Mouse (Mus musculus) cerebellum, adult 2 months (tissue): ENCODE data around the gene Ptp4a2. TPM values are rescaled to one million over a fixed set of nuclear protein-coding genes. Genes with fewer than 3 reads are reported as not detected.
A peak's percentile ranks its signal among the peaks of the same experiment; 100 is the strongest.

Experiments used
- DNase-seq, 2 experiments: peaks; one replicate each; pipeline ENCODE4 v3.0.0; 2021
- H3K27ac ChIP-seq: fragments of 200-500 bp; 2 replicates; pipeline ENCODE4 v1.5.1; 2012; ENCODE audit warnings: low read length, control low read depth, inconsistent platforms; ENCODE audit not compliant: insufficient read depth
- H3K27me3 ChIP-seq: fragments of 200-500 bp; 2 replicates; pipeline ENCODE4 v1.6.1; 2012; ENCODE audit warnings: inconsistent platforms, mild to moderate bottlenecking, low read length, moderate library complexity; ENCODE audit not compliant: control insufficient read depth, insufficient read depth
- H3K4me1 ChIP-seq: fragments of 200-500 bp; 2 replicates; pipeline ENCODE4 v1.6.1; 2011; ENCODE audit warnings: low read length; ENCODE audit not compliant: control insufficient read depth, insufficient read depth
- H3K4me3 ChIP-seq: fragments of 200-500 bp; replicated peaks from 2 replicates; pipeline ENCODE3; 2011; ENCODE audit warnings: mild to moderate bottlenecking, low read depth, low read length, control low read depth; ENCODE audit not compliant: insufficient read depth
- CTCF ChIP-seq: fragments of 200-500 bp; IDR thresholded peaks from 2 replicates; pipeline ENCODE4 v1.5.1; 2011; ENCODE audit warnings: low read depth, mild to moderate bottlenecking, control low read depth, low read length, moderate library complexity, borderline replicate concordance; ENCODE audit not compliant: insufficient read depth
- POLR2A ChIP-seq: fragments of 200-500 bp; IDR thresholded peaks from 2 replicates; pipeline ENCODE4 v1.6.1; 2011; ENCODE audit warnings: low read length, control low read depth, borderline replicate concordance; ENCODE audit not compliant: insufficient read depth
- WGBS: fragments of 180-500 bp; shearing (Covaris S2); methylation state at CpG from one replicate; pipeline ENCODE4 v1.1.7; 2018; 5-methylcytosine and 5-hydroxymethylcytosine counted together
- polyA plus RNA-seq: library from polyadenylated mRNA; depleted of rRNA; stranded (reverse); fragments of >200 nt; gene quantifications from 2 replicates; pipeline ENCODE4 v1.2.3, GENCODE M21; 2012

Ptp4a2 gene
- polyA plus RNA-seq, 1 experiment: 66.3 TPM

DNA sequence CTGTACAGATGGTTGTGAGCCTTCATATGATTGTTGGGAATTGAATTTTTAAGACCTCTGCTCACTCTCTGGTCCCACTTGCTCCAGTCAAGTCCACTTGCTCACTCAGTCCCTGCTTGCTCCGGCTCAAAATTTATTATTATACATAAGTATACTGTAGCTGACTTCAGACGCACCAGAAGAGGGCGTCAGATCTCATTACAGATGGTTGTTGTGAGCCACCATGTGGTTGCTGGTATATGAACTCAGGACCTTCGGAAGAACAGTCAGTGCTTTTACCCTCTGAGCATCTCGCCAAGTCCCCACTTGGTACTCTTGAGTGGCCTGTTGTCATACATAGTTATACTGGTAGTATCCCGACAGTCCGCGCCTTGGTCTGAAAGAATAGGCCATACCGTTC lies 35.8 kb downstream of the Ptp4a2 start:
- H3K4me1 ChIP-seq: no peaks in the 10 kb centered on the region
- no peak for TF ChIP-seq POLR2A
- TF ChIP-seq CTCF: 0 out of 2 replicates have a peak, but pooled peaks have one; percentile 12
- H3K4me3 ChIP-seq: no peak overlapping the region
- 78% methylated on average over 9 of the region's 9 CpGs for WGBS
- DNase-seq: no peak
- H3K27me3 ChIP-seq: no peaks in the 10 kb centered on the region
- H3K27ac ChIP-seq: no peak overlapping the region

DNA sequence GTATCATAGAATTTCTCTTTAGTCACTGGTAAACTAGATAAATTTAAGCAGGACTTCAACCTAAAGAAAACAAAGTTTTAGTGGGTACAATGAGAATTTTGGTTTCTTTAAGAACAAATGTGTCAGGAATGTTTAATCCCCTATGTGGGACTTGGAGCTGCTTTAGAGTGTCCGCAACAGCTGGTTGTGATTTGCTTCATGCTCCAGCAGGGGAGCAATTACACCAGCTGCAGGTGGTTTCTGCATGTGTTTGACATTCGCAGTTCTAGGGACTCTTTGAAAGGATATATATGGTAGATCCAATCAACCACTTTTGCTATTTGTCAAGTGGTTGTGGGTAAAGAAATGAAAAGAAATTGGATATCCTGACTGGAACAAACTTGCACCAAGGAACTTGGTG lies 39.5 kb downstream of the Ptp4a2 start:
- 82% methylated on average over 2 of the region's 2 CpGs for WGBS
- H3K4me3 ChIP-seq: no peak overlapping the region
- no peak for DNase-seq
- no peaks in the 10 kb centered on the region for H3K27me3 ChIP-seq
- no peaks in the 10 kb centered on the region for H3K4me1 ChIP-seq
- TF ChIP-seq POLR2A: no peak
- no peak for TF ChIP-seq CTCF
- H3K27ac ChIP-seq: no peak overlapping the region

DNA sequence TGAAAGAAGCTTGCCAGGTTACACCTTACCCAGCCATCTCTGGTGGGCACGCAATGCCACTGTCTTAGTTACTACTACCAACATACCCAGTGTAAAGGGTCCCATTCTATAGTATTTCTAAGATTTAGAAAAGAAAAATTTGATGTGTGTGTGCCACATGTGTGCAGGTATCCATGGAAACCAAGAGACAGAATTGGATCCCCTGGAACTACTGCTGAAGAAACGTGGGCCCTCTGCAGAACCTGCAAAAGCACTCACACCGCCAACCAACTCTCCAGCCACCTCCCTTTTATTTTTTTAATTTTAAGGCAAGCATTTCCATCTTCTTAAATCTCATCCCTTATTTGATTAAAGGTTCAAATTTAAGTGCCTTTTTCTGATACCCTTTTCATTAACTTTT lies 40.8 kb downstream of the Ptp4a2 start:
- no peaks in the 10 kb centered on the region for H3K4me1 ChIP-seq
- WGBS: 71% methylated on average over 3 of the region's 3 CpGs
- no peak overlapping the region for H3K4me3 ChIP-seq
- no peak for TF ChIP-seq POLR2A
- TF ChIP-seq CTCF: no peak
- no peaks in the 10 kb centered on the region for H3K27me3 ChIP-seq
- H3K27ac ChIP-seq: no peak overlapping the region
- no peak for DNase-seq

DNA sequence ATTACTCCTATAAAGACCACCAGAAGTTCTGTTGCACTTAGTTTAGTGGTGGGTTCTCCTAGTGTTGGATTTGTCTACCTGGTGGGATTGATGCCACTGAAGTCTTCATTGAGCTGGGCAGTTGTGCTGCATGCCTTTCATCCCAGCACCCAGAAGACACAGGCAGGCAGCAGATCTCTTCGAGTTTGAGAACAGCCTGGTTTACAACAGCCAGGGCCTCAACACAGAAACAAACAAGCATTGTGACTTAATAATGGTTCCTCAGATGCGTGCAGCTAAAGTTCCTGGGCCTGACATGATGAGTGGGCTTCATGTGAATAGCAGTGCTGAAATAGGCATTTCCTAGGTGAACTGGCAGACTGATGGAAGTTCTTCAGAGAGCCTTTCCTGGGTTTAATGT lies 42.0 kb downstream of the Ptp4a2 start:
- Histone ChIP-seq H3K27me3 (no peaks in the 10 kb centered on the region), H3K4me3 (no peak overlapping the region), H3K27ac (no peak overlapping the region), H3K4me1 (no peaks in the 10 kb centered on the region)
- no peak for DNase-seq
- WGBS: 79% methylated on average over 2 of the region's 2 CpGs
- TF ChIP-seq CTCF (no peak), POLR2A (no peak)

DNA sequence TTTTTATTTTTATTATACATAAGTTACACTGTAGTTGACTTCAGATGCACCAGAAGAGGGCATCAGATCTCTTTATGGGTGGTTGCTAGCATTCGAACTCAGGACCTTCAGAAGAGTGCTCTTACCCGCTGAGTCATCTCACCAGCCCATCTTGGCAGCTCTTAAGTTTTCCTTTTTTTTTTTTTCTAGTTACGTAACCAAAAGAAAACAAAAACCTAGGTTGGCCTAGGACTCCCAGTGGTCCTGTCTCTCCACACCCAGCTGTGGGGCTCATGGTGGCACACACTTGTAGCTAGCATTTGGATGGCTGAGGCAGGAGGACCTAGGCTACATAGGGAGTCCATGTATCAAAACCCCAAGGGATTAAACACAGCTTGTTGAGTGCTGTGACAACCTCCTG lies 43.0 kb downstream of the Ptp4a2 start:
- no peak for TF ChIP-seq CTCF
- no peak for TF ChIP-seq POLR2A
- Histone ChIP-seq H3K4me1 (no peaks in the 10 kb centered on the region), H3K4me3 (no peak overlapping the region), H3K27me3 (no peaks in the 10 kb centered on the region), H3K27ac (no peak overlapping the region)
- no peak for DNase-seq
- WGBS: 90% methylated on average over 3 of the region's 3 CpGs

DNA sequence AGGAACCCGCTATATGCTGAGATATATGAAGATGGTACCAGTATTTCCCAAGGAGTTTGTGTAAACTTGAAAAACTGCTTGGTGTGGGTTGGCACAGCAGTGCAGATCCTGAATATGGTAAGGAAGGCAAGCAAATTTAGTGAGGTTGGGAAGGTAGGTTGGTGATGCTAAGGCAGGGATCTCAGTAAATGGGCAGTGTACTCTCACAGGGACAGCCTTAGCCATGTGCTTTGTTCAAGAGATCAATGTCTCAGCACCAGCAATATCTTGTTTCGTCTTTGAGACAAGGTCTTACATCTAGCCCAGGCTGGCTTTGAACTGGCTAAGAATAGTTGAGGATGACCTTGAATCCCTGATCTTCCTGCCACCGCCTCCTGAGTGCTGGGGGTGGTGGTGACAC lies 43.6 kb downstream of the Ptp4a2 start:
- TF ChIP-seq CTCF: no peak
- no peak for TF ChIP-seq POLR2A
- 94% methylated on average over 3 of the region's 3 CpGs for WGBS

DNA sequence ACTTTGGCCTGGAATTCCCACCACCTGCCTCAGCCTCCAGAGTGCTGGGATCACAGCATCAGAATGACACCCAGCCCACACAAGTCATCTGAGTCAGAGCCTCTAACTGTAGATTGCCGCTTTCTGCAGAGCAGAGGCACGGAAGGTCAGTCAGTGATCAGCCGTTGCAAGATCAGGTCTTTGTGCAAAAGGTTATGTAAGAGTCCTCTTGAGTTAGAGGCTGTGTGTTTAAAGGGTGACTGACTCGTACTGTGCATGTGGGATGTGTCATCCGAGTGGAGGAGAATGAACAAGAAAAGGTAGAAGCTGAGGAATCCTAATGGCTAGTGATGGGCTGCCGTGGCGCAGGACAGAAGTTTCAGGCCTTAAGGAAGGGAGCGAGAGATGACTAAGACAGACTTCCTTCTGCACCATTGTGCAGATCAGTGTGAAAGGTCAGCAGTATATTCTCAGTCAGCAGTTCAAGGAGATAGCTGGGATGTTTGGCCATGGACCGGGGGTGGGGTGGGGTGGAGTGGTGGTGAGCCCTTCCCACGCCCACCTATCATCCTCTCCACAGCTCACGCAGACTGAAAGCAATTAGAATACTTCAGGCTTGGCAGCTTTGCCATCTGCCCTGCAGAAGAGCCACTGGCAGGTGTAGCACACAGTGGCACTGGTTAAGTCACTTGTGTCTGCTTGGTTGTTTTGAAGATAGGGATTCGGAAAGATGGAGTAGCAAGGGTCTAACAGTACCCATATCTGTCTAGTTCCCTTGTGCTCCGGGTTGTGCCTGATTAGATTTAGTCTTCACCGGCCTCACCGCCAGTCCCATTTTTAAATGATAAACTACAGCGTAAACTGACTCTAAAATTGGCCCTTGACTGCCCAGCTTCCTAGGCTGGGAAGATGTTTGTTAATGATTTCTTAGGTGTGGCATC lies 44.3 kb downstream of the Ptp4a2 start:
- no peak for TF ChIP-seq CTCF
- TF ChIP-seq POLR2A: no peak
- Histone ChIP-seq H3K27ac (no peak overlapping the region), H3K27me3 (no peaks in the 10 kb centered on the region), H3K4me3 (no peak overlapping the region), H3K4me1 (no peaks in the 10 kb centered on the region)
- 83% methylated on average over 16 of the region's 16 CpGs for WGBS
- DNase-seq: no peak

More for the DNA sequence above, 43.6 kb downstream of the Ptp4a2 start:
- Histone ChIP-seq H3K4me1 (no peaks in the 10 kb centered on the region), H3K27me3 (no peaks in the 10 kb centered on the region), H3K4me3 (no peak overlapping the region), H3K27ac (no peak overlapping the region)
- no peak for DNase-seq

DNA sequence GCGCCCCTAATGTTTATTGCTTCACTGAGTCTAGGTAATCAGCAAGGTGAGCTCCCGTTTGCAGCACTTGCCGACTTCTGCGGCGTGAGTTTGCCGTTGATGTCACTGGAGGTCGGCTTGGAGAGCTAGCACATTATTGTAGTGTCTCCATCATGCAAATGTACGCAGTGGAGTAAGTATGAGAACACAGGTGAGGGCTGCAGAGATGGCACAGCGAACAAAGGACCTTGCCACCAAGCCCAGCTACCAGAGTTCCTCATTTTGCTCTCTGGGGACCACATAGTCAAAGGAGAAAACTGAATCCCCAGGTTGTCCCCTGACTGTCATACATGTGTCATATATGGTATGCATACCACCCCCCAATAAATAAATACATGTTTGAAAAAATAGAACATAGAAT lies 49.4 kb downstream of the Ptp4a2 start:
- Histone ChIP-seq H3K4me1 (no peaks in the 10 kb centered on the region), H3K4me3 (no peak overlapping the region), H3K27ac (no peak overlapping the region), H3K27me3 (no peaks in the 10 kb centered on the region)
- no peak for DNase-seq
- WGBS: 95% methylated on average over 9 of the region's 9 CpGs
- TF ChIP-seq POLR2A (no peak), CTCF (no peak)
